Mouse (Mus musculus) bone marrow macrophage, adult 2 months (primary cell): ENCODE measurements at regions not wholly inside any gene's neighbourhood (a gene's known extent, or its start where the extent isn't known, plus 50 kb on each side); places are given as distances from the start of the nearest gene placed in this dataset.

Experiments used
- CTCF ChIP-seq: IDR thresholded peaks from 2 replicates; pipeline ENCODE4 v1.5.1; 2012; ENCODE audit warnings: low read depth, mild to moderate bottlenecking, low read length, moderate library complexity
- POLR2A ChIP-seq: IDR thresholded peaks from 2 replicates; pipeline ENCODE4 v1.6.1; 2012; ENCODE audit warnings: mild to moderate bottlenecking, low read depth, low read length, borderline replicate concordance

DNA sequence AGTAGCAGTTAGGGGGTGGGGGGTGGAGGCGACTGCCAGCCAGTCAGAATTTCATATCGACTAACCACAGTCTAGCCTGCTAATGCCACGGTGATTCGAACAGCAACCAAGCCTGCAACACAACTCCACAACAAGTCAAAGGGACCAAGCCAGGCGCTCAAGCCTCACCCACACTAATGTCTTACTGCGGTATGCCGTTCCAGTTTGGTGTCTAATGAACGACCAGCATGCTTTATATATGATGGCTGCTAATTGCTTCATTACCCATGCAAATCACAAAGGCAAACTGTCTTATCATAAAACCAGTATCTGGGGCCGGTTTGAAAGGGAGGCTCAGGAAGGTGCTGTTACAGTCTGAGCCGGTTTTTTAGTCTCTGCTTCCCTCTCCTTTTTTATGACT is 340.5 kb downstream of the Lmo4 start:
- TF ChIP-seq POLR2A, result no peak
- no peak for TF ChIP-seq CTCF
